Mouse (Mus musculus): ENCODE measurements around the gene Gm20379. TPM values are rescaled to one million over a fixed set of nuclear protein-coding genes. Genes with fewer than 3 reads are reported as not detected.

Gm20379 gene
- not detected in 2 replicates for polyA plus RNA-seq (2012; rRNA removed)

DNA sequence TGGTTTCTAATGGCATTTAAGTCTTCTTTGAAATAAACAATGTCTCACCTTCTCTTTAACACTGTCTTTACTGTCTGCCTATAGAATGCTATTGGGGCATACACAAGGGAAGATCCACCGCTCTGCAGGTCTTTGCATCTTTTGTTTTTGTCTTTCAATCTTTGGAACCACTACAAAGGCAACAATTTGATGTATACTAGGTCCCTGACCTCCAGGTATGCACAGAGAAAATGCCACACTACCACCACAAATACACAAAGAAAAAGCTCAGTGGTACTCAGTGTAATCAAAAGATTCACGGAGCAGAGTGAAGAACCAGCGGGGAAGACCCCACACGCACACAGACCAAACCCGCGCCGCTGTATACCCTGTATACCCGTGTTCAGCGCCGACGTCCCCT is at the start of gene Gm20379:
Gene Gm20379 (plus strand): TSS at position 301 of the 400 bp plus-strand sequence.
- Histone ChIP-seq H3K4me1 (ENCODE audit: control insufficient read depth, insufficient read depth, low read length) (no peaks in the 10 kb centered on the region), H3K4me3 (replicated peaks; ENCODE audit: extremely low read depth, low read depth, low read length) (no peak within 1 kb of the TSS)
- DNase-seq, result no peak
- WGBS, result 97% methylated on average over 11 of the region's 11 CpGs
- no peak for TF ChIP-seq POLR2A (IDR thresholded peaks at IDR 0.05; ENCODE audit: borderline replicate concordance, extremely low read depth, low read depth, low read length)

DNA sequence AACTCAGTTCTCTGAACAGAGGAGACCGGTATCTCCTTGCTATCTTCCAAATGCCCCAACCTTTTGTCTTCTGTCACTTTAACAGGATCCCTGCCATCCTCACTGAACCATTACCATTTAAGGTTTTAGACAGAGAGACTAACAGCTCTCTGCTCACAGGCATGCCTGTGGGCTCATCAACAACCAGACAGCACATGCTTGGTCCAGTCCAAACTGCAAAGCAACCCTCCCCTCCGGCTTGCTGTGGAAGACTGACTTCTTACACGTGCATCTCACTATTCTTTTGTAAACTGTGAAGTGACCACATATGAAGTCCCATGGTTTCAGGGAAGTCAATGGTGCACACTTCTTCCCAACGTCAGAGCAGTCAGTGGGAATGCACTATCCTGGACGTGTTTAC is 44.5 kb upstream of the Gm20379 start:
- 68% methylated on average over 5 of the region's 5 CpGs for WGBS
- Histone ChIP-seq H3K4me3 (replicated peaks; ENCODE audit: extremely low read depth, low read depth, low read length) (no peak overlapping the region), H3K4me1 (ENCODE audit: control insufficient read depth, insufficient read depth, low read length) (no peaks in the 10 kb centered on the region)
- TF ChIP-seq CTCF (IDR thresholded peaks at IDR 0.05; ENCODE audit: insufficient read depth, low read length) (no peak), POLR2A (IDR thresholded peaks at IDR 0.05; ENCODE audit: borderline replicate concordance, extremely low read depth, low read depth, low read length) (no peak)
- DNase-seq, result no peak

DNA sequence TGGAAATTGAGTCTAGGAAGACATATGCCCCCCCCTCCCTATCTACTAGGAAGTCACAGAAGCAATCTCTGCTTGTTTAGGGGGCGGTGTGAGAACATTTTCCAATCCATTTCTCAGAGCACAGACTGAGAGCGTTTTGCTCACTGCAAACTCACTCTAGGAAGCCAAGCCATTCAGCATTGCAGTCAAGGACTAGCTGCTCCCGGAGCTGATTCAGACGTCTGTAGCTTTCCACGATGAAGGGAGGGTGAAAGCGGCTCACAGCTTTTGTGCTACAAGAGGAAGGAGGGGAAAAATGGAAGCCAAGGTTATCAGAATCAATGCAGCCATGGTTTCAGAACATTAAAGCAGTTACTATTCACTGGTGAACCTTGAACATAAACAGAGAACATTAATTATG is 42.2 kb upstream of the Gm20379 start:
- WGBS, result 93% methylated on average over 6 of the region's 6 CpGs
- no peak for TF ChIP-seq POLR2A (IDR thresholded peaks at IDR 0.05; ENCODE audit: borderline replicate concordance, extremely low read depth, low read depth, low read length)
- no peak for TF ChIP-seq CTCF (IDR thresholded peaks at IDR 0.05; ENCODE audit: insufficient read depth, low read length)
- DNase-seq, result no peak
- Histone ChIP-seq H3K4me1 (ENCODE audit: control insufficient read depth, insufficient read depth, low read length) (no peaks in the 10 kb centered on the region; the same call in 1 of the 2 replicates), H3K4me3 (replicated peaks; ENCODE audit: extremely low read depth, low read depth, low read length) (no peak overlapping the region)

DNA sequence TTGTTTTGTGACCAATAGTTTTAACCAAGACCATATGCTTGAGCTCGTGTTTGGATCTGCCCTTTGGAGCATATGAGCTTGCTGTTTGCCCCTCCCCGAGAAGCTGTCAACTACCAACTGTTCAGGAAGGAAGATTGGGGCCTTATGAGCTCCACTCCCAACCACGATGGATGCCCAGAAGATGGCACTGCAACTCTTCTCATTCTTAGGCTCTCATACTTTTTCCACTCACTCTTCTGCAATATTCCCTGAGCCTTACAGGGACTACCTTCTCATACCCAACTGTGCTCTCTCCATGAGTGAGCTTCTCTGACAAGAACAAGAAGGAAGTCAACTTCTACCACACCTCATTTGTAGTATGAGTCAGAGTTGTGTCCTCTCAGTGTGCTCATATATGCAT is 38.7 kb upstream of the Gm20379 start:
- H3K4me3 ChIP-seq (replicated peaks; ENCODE audit: extremely low read depth, low read depth, low read length), result no peak overlapping the region
- DNase-seq, result no peak
- H3K4me1 ChIP-seq (ENCODE audit: control insufficient read depth, insufficient read depth, low read length), result no peaks in the 10 kb centered on the region; the same call in 1 of the 2 replicates
- TF ChIP-seq CTCF (IDR thresholded peaks at IDR 0.05; ENCODE audit: insufficient read depth, low read length) (0 out of 2 replicates have a peak, but pooled peaks have one; percentile 9), POLR2A (IDR thresholded peaks at IDR 0.05; ENCODE audit: borderline replicate concordance, extremely low read depth, low read depth, low read length) (no peak)
- 70% methylated on average over 3 of the region's 3 CpGs for WGBS

DNA sequence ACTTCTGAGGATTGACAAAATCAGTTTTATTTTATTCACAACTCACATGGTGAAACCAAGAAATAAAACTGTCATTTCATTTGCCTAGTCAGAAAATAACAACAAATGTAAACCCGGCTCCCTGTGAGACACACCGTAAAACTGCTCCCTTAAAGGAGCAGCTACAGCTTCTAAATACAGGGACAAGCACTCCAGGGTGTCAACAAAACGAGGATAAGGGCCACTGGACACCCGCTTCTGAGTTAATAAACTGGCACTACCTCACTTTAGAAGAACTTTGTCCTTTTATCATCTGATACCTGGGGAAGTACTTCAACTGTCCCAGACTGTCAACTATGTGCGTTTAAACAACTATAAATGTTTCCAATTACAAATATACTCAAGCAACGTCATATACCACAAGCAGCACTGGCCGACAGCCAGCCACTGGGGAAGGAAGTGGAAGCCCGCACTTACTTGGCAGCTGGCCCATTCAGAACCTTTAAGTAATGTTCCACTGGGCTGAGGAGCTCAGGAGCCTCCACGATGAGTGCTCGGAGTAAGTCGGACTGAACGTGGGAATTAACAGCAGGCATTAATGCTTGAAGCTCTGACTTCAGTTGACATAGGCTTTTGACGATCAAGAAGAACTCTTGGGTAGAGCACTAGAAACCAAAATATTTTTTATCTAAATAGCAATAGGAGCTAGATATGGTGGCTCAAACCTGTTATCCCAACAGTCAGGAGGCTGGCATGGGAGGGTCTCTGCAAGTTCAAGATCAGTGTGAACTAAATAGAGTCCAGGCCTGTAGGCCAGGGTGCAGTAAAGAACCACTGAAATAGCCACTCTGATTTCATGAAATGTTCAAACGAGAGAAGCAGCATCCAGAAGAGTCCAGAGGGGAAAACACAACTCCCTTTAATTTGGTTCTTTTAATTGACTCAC is 31.2 kb upstream of the Gm20379 start:
- Histone ChIP-seq H3K4me3 (replicated peaks; ENCODE audit: extremely low read depth, low read depth, low read length) (no peak overlapping the region), H3K4me1 (ENCODE audit: control insufficient read depth, insufficient read depth, low read length) (peaks cover 4% of the 10 kb centered on the region; the same call in 1 of the 2 replicates)
- 18% methylated on average over 14 of the region's 14 CpGs for WGBS
- no peak for TF ChIP-seq CTCF (IDR thresholded peaks at IDR 0.05; ENCODE audit: insufficient read depth, low read length)
- no peak for TF ChIP-seq POLR2A (IDR thresholded peaks at IDR 0.05; ENCODE audit: borderline replicate concordance, extremely low read depth, low read depth, low read length)
- peak; percentile 73 for DNase-seq

DNA sequence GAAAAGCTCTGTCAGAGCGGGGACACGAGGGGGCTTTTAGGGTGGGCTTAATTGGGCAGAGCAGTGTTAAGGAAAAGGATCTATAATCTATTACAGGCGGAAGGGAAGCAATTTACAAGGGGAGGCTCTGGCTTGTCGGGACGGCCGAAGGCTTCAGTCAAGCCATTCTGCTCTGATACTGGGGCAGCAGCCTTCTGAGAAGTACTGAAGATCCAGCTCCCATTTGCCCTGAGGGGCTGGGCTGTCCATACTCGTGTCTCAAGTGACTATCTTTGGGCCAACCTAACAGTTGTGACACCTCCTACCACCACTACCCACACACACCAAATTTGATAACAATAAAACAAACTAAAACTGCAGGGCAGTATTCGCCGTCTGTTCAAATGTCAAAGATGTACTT is 30.5 kb upstream of the Gm20379 start:
- WGBS, result 95% methylated on average over 9 of the region's 9 CpGs
- Histone ChIP-seq H3K4me1 (ENCODE audit: control insufficient read depth, insufficient read depth, low read length) (peaks cover 4% of the 10 kb centered on the region; the same call in 1 of the 2 replicates), H3K4me3 (replicated peaks; ENCODE audit: extremely low read depth, low read depth, low read length) (no peak overlapping the region)
- no peak for DNase-seq
- no peak for TF ChIP-seq CTCF (IDR thresholded peaks at IDR 0.05; ENCODE audit: insufficient read depth, low read length)
- no peak for TF ChIP-seq POLR2A (IDR thresholded peaks at IDR 0.05; ENCODE audit: borderline replicate concordance, extremely low read depth, low read depth, low read length)

DNA sequence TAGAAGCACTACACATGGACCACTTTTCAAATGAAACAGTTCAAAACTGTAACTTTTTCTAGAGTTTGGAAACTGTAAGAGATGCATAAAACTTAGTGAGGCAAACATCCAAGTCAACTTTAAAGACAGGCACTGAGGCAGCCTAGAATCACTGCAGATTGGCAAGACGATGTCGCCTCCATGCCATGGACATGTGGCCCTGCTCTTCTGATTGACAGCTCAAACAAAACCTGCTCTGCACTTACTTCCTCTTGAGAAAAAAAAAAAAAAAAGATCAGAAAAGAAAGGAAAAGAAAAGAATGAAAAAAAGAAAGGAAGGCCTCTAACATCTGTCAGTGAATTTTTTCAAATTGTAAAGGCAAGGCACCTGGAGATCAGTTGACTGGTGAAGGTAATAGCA is 28.8 kb upstream of the Gm20379 start:
- peaks cover 4% of the 10 kb centered on the region; the same call in 1 of the 2 replicates for H3K4me1 ChIP-seq (ENCODE audit: control insufficient read depth, insufficient read depth, low read length)
- 92% methylated on average over 2 of the region's 2 CpGs for WGBS
- TF ChIP-seq POLR2A (IDR thresholded peaks at IDR 0.05; ENCODE audit: borderline replicate concordance, extremely low read depth, low read depth, low read length) (no peak), CTCF (IDR thresholded peaks at IDR 0.05; ENCODE audit: insufficient read depth, low read length) (no peak)

DNA sequence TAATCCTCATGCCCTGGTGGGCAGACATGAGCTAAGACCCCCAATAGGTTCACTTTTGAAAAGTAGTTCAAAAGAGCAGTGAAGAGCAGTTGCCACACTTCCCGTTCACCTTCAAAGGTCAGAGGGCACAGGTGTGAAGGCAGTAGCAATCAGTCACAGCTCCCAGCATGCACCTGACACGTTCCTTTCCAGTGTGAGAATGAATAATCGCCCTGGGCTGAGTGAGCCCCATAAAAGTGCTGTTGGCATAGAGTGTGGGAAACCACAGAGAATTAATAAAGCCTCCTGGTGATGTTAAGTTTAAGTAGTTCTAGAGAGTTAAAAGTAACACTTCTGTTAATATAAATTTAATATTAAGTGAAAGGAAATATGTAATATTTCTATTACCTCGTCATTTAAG is 14.2 kb upstream of the Gm20379 start:
- DNase-seq, result no peak
- Histone ChIP-seq H3K4me1 (ENCODE audit: control insufficient read depth, insufficient read depth, low read length) (no peaks in the 10 kb centered on the region), H3K4me3 (replicated peaks; ENCODE audit: extremely low read depth, low read depth, low read length) (no peak overlapping the region)
- TF ChIP-seq POLR2A (IDR thresholded peaks at IDR 0.05; ENCODE audit: borderline replicate concordance, extremely low read depth, low read depth, low read length), result no peak
- no peak for TF ChIP-seq CTCF (IDR thresholded peaks at IDR 0.05; ENCODE audit: insufficient read depth, low read length)
- 68% methylated on average over 4 of the region's 4 CpGs for WGBS

More for the DNA sequence above, 28.8 kb upstream of the Gm20379 start:
- H3K4me3 ChIP-seq (replicated peaks; ENCODE audit: extremely low read depth, low read depth, low read length), result no peak overlapping the region
- no peak for DNase-seq

DNA sequence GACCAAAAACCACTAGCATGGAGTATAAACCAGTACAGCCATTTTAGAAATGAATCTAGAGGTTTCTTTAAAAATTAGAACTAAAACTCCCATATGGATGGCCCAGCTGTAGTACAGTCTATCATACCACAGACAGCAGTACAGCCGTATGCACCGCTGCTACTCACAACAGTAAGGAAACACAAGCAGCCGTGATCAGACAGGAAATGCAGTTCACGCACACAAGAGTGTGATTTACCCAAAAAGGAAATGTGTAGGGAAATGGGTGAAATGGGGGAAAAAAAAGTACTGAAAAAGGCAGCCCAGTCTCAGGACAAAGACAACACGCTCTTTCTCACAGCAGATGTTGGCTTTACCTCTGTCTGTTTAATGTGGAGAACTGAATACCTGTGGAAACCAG is 11.9 kb upstream of the Gm20379 start:
- DNase-seq, result no peak
- H3K4me1 ChIP-seq (ENCODE audit: control insufficient read depth, insufficient read depth, low read length), result no peaks in the 10 kb centered on the region
- no peak for TF ChIP-seq CTCF (IDR thresholded peaks at IDR 0.05; ENCODE audit: insufficient read depth, low read length)
- TF ChIP-seq POLR2A (IDR thresholded peaks at IDR 0.05; ENCODE audit: borderline replicate concordance, extremely low read depth, low read depth, low read length), result no peak
- WGBS, result 72% methylated on average over 5 of the region's 5 CpGs
- H3K4me3 ChIP-seq (replicated peaks; ENCODE audit: extremely low read depth, low read depth, low read length), result no peak overlapping the region

DNA sequence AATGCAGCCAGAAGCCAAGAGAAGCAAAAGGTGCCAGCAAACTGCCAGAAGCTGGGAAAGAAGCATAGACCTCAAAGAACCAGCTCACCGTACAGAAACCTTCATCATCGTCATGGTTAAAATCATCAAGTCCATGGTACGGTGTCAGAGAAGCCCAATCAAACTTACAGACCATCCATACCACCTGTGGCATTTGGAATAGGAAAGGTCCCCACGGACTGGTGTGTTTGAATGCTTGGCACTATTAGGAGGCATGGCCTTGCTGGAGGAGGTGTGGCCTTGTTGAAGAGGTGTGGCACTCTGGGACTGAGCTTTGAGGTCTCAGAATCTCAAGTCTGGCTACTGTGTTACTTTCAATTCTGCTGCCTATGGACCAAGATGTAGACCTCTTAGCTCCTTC is 9.3 kb upstream of the Gm20379 start:
- TF ChIP-seq POLR2A (IDR thresholded peaks at IDR 0.05; ENCODE audit: borderline replicate concordance, extremely low read depth, low read depth, low read length) (no peak), CTCF (IDR thresholded peaks at IDR 0.05; ENCODE audit: insufficient read depth, low read length) (no peak)
- Histone ChIP-seq H3K4me3 (replicated peaks; ENCODE audit: extremely low read depth, low read depth, low read length) (no peak overlapping the region), H3K4me1 (ENCODE audit: control insufficient read depth, insufficient read depth, low read length) (no peaks in the 10 kb centered on the region)
- WGBS, result 85% methylated on average over 4 of the region's 4 CpGs
- no peak for DNase-seq
